7 mouse cellular contexts compared by ENCODE assay signal in genomic region chr15:59174246-59174751, GRCm38 (mm10).
DNase-seq lines count a peak whose midpoint lies in the region; ATAC-seq lines count a peak whose summit lies in the region.

No protein-coding gene starts in this region.

- peak; percentile 13 for DNase-seq in right cerebral cortex, adult 18-20 months
- no peak for DNase-seq in right cerebral cortex, postnatal 4 days
- DNase-seq in thymus, adult 18-20 months = peak; percentile 15 to 35
- no peak for DNase-seq in urinary bladder, adult 18-20 months (ENCODE audit: low spot score in 2 of 2)
- no peak for DNase-seq in urinary bladder, postnatal 25 days (ENCODE audit: low spot score)

- H3K4me1 ChIP-seq in heart, embryonic 13.5 days = peaks cover 55% of the 10 kb centered on the region
- H3K4me1 ChIP-seq in lung, embryonic 15.5 days = peaks cover 40% of the 10 kb centered on the region

- H3K4me3 ChIP-seq in heart, embryonic 13.5 days = peak overlapping the region; percentile 4; the same call in 1 of the 2 replicates
- no peak overlapping the region for H3K4me3 ChIP-seq in lung, embryonic 15.5 days

- WGBS in heart, embryonic 13.5 days = 25% methylated on average over 7 of the region's 7 CpGs
- 31% methylated on average over 7 of the region's 7 CpGs for WGBS in lung, embryonic 15.5 days

- H3K36me3 ChIP-seq in heart, embryonic 13.5 days = no peaks in the 10 kb centered on the region
- H3K36me3 ChIP-seq in lung, embryonic 15.5 days = no peaks in the 10 kb centered on the region

- H3K27ac ChIP-seq in heart, embryonic 13.5 days (replicated peaks) = peak overlapping the region; percentile 94
- peak overlapping the region; percentile 84 for H3K27ac ChIP-seq in lung, embryonic 15.5 days

- H3K9me3 ChIP-seq in heart, embryonic 13.5 days = no peaks in the 10 kb centered on the region
- no peaks in the 10 kb centered on the region for H3K9me3 ChIP-seq in lung, embryonic 15.5 days

- peak overlapping the region; percentile 33 for H3K9ac ChIP-seq in heart, embryonic 13.5 days
- H3K9ac ChIP-seq in lung, embryonic 15.5 days = no peak overlapping the region

- H3K4me2 ChIP-seq in heart, embryonic 13.5 days = peak overlapping the region; percentile 46
- H3K4me2 ChIP-seq in lung, embryonic 15.5 days = 0 out of 2 replicates have a peak overlapping the region, but pooled peaks have one; percentile 6

- H3K27me3 ChIP-seq in heart, embryonic 13.5 days (replicated peaks) = no peaks in the 10 kb centered on the region
- H3K27me3 ChIP-seq in lung, embryonic 15.5 days = no peaks in the 10 kb centered on the region

- no peak for ATAC-seq in heart, embryonic 13.5 days (ENCODE audit: extremely low read depth, insufficient number of reproducible peaks, low FRiP score, low TSS enrichment)
- ATAC-seq in lung, embryonic 15.5 days (ENCODE audit: borderline replicate concordance, extremely low read depth, low FRiP score, low TSS enrichment) = peak; percentile 21; the same call in 1 of the 2 replicates

Comparison
In these comparisons a context has a peak if more than half of its experiments do, and no peak if none do; other contexts are left out.
1. DNase-seq: peak in right cerebral cortex, adult 18-20 months (single experiment) and thymus, adult 18-20 months (2 of 2); none in right cerebral cortex, postnatal 4 days (single experiment), urinary bladder, adult 18-20 months (0 of 2) and urinary bladder, postnatal 25 days (single experiment).